Mouse (Mus musculus) liver, embryonic 12.5 days (tissue): Measurements from ENCODE around the gene Tmem163. TPM values are rescaled to one million over a fixed set of nuclear protein-coding genes. Genes with fewer than 3 reads are reported as not detected.
A peak's percentile ranks its signal among the peaks of the same experiment; 100 is the strongest.

Experiments
- ATAC-seq: fragments of 200-750 bp; cut with Nextera tagmentation; 2 replicates; pipeline ENCODE4 v1.8.0; 2017; ENCODE audit warnings: moderate number of reproducible peaks, mild to moderate bottlenecking, moderate library complexity
- H3K27ac ChIP-seq: fragments of 300-500 bp; sonication (generic); 2 replicates; pipeline ENCODE4 v1.5.1; 2016; ENCODE audit warnings: mild to moderate bottlenecking
- H3K27me3 ChIP-seq: fragments of 300-500 bp; sonication (generic); replicated peaks from 2 replicates; pipeline ENCODE4 v1.6.1; 2016; ENCODE audit warnings: mild to moderate bottlenecking, moderate library complexity
- H3K36me3 ChIP-seq: fragments of 300-500 bp; sonication (generic); 2 replicates; pipeline ENCODE4 v1.6.1; 2016; ENCODE audit warnings: mild to moderate bottlenecking, moderate library complexity
- H3K4me1 ChIP-seq: fragments of 300-500 bp; sonication (generic); 2 replicates; pipeline ENCODE4 v1.6.1; 2016
- H3K4me2 ChIP-seq: fragments of 300-500 bp; sonication (generic); 2 replicates; pipeline ENCODE4 v1.6.1; 2016; ENCODE audit warnings: mild to moderate bottlenecking, moderate library complexity
- H3K4me3 ChIP-seq: fragments of 300-500 bp; sonication (generic); 2 replicates; pipeline ENCODE4 v1.5.1; 2016; ENCODE audit warnings: mild to moderate bottlenecking, moderate library complexity
- H3K9ac ChIP-seq: fragments of 300-500 bp; sonication (generic); 2 replicates; pipeline ENCODE4 v1.6.1; 2016; ENCODE audit warnings: mild to moderate bottlenecking, moderate library complexity
- H3K9me3 ChIP-seq: fragments of 300-500 bp; sonication (generic); replicated peaks from 2 replicates; pipeline ENCODE4 v1.6.1; 2016; ENCODE audit warnings: mild to moderate bottlenecking, moderate library complexity
- WGBS: fragments of 180-500 bp; shearing (Covaris S2); methylation state at CpG from one replicate; pipeline ENCODE4 v1.1.7; 2016; ENCODE audit not compliant: insufficient replicate concordance; 5-methylcytosine and 5-hydroxymethylcytosine counted together
- polyA plus RNA-seq: library from polyadenylated mRNA; unstranded; fragments of >200 nt; fragmentation: Nextera tagmentation; extraction: Ambion mirVana; gene quantifications from 2 replicates; pipeline ENCODE4 v1.2.1, GENCODE M21; 2016

Gene Tmem163
- polyA plus RNA-seq, 1 experiment from 2014 or later = 1.3 TPM

GRCm38 (mm10) chr1:127676116-127676515 is 3.2 kb downstream of the Tmem163 start:
- peaks cover 16% of the 10 kb centered on the region for H3K4me1 ChIP-seq
- no peaks in the 10 kb centered on the region for H3K9me3 ChIP-seq
- no peak overlapping the region for H3K4me2 ChIP-seq
- H3K27ac ChIP-seq = no peak overlapping the region
- H3K27me3 ChIP-seq = peaks cover 74% of the 10 kb centered on the region
- H3K9ac ChIP-seq = no peak overlapping the region
- no peaks in the 10 kb centered on the region for H3K36me3 ChIP-seq
- WGBS = 43% methylated on average over 12 of the region's 12 CpGs
- no peak for ATAC-seq
- no peak overlapping the region for H3K4me3 ChIP-seq

- WGBS = 52% methylated on average over 1 of the region's 1 CpGs
- peaks cover 16% of the 10 kb centered on the region for H3K4me1 ChIP-seq
- ATAC-seq = no peak
- H3K27me3 ChIP-seq = peaks cover 68% of the 10 kb centered on the region
- H3K9me3 ChIP-seq = no peaks in the 10 kb centered on the region
- H3K9ac ChIP-seq = no peak overlapping the region
- no peak overlapping the region for H3K27ac ChIP-seq
- H3K4me3 ChIP-seq = no peak overlapping the region
- no peaks in the 10 kb centered on the region for H3K36me3 ChIP-seq
- H3K4me2 ChIP-seq = no peak overlapping the region
Measured at GRCm38 (mm10) chr1:127675253-127675652, 4.1 kb downstream of the Tmem163 start.

GRCm38 (mm10) chr1:127673221-127674050 is 5.9 kb downstream of the Tmem163 start:
- no peaks in the 10 kb centered on the region for H3K9me3 ChIP-seq
- ATAC-seq = no peak
- WGBS = 69% methylated on average over 10 of the region's 10 CpGs
- H3K27ac ChIP-seq = no peak overlapping the region
- H3K4me3 ChIP-seq = no peak overlapping the region
- H3K36me3 ChIP-seq = no peaks in the 10 kb centered on the region
- H3K4me2 ChIP-seq = no peak overlapping the region
- peaks cover 16% of the 10 kb centered on the region for H3K4me1 ChIP-seq
- H3K9ac ChIP-seq = no peak overlapping the region
- peaks cover 50% of the 10 kb centered on the region for H3K27me3 ChIP-seq

- Histone ChIP-seq H3K27me3 (no peaks in the 10 kb centered on the region), H3K36me3 (no peaks in the 10 kb centered on the region), H3K9me3 (no peaks in the 10 kb centered on the region), H3K9ac (no peak overlapping the region), H3K4me2 (no peak overlapping the region), H3K4me3 (no peak overlapping the region), H3K27ac (no peak overlapping the region), H3K4me1 (no peaks in the 10 kb centered on the region)
- no peak for ATAC-seq
- 68% methylated on average over 3 of the region's 3 CpGs for WGBS
Measured at GRCm38 (mm10) chr1:127668161-127668560, 11.2 kb downstream of the Tmem163 start.

GRCm38 (mm10) chr1:127667110-127667860 is 12.1 kb downstream of the Tmem163 start:
- H3K9ac ChIP-seq = no peak overlapping the region
- H3K4me1 ChIP-seq = peaks cover 6% of the 10 kb centered on the region
- H3K27ac ChIP-seq = no peak overlapping the region
- H3K4me3 ChIP-seq = no peak overlapping the region
- ATAC-seq = no peak
- no peaks in the 10 kb centered on the region for H3K36me3 ChIP-seq
- 68% methylated on average over 8 of the region's 8 CpGs for WGBS
- H3K27me3 ChIP-seq = no peaks in the 10 kb centered on the region
- no peaks in the 10 kb centered on the region for H3K9me3 ChIP-seq
- H3K4me2 ChIP-seq = no peak overlapping the region

GRCm38 (mm10) chr1:127666221-127666620 is 13.1 kb downstream of the Tmem163 start:
- Histone ChIP-seq H3K9me3 (no peaks in the 10 kb centered on the region), H3K4me2 (no peak overlapping the region), H3K9ac (no peak overlapping the region), H3K4me1 (peaks cover 16% of the 10 kb centered on the region), H3K36me3 (no peaks in the 10 kb centered on the region), H3K4me3 (no peak overlapping the region), H3K27me3 (no peaks in the 10 kb centered on the region), H3K27ac (no peak overlapping the region)
- WGBS = 61% methylated on average over 6 of the region's 6 CpGs
- no peak for ATAC-seq

GRCm38 (mm10) chr1:127662385-127663068 is 16.8 kb downstream of the Tmem163 start:
- Histone ChIP-seq H3K36me3 (no peaks in the 10 kb centered on the region), H3K9ac (no peak overlapping the region), H3K27me3 (no peaks in the 10 kb centered on the region), H3K27ac (0 out of 2 replicates have a peak overlapping the region, but pooled peaks have one; percentile 6), H3K4me2 (peak overlapping the region; percentile 16; the same call in 1 of the 2 replicates), H3K9me3 (no peaks in the 10 kb centered on the region), H3K4me1 (peaks cover 20% of the 10 kb centered on the region), H3K4me3 (no peak overlapping the region)
- ATAC-seq = peak; percentile 44
- WGBS = 17% methylated on average over 13 of the region's 13 CpGs

GRCm38 (mm10) chr1:127661118-127662012 is 18.0 kb downstream of the Tmem163 start:
- 27% methylated on average over 13 of the region's 13 CpGs for WGBS
- Histone ChIP-seq H3K4me1 (peaks cover 20% of the 10 kb centered on the region), H3K27ac (no peak overlapping the region), H3K4me2 (peak overlapping the region; percentile 31), H3K36me3 (no peaks in the 10 kb centered on the region), H3K9me3 (no peaks in the 10 kb centered on the region), H3K4me3 (no peak overlapping the region), H3K27me3 (no peaks in the 10 kb centered on the region), H3K9ac (no peak overlapping the region; the same call in 1 of the 2 replicates)
- ATAC-seq = peak; percentile 69

GRCm38 (mm10) chr1:127651564-127651963 is 27.8 kb downstream of the Tmem163 start:
- no peak overlapping the region for H3K9ac ChIP-seq
- WGBS = 61% methylated on average over 2 of the region's 2 CpGs
- ATAC-seq = no peak

GRCm38 (mm10) chr1:127642976-127643769 is 36.2 kb downstream of the Tmem163 start:
- Histone ChIP-seq H3K4me3 (no peak overlapping the region), H3K9ac (no peak overlapping the region), H3K27me3 (no peaks in the 10 kb centered on the region), H3K4me2 (no peak overlapping the region), H3K9me3 (no peaks in the 10 kb centered on the region), H3K36me3 (no peaks in the 10 kb centered on the region), H3K4me1 (no peaks in the 10 kb centered on the region), H3K27ac (no peak overlapping the region)
- no peak for ATAC-seq
- 68% methylated on average over 12 of the region's 12 CpGs for WGBS

More at GRCm38 (mm10) chr1:127651564-127651963, 27.8 kb downstream of the Tmem163 start:
- Histone ChIP-seq H3K4me3 (no peak overlapping the region), H3K27ac (no peak overlapping the region), H3K4me2 (no peak overlapping the region), H3K36me3 (no peaks in the 10 kb centered on the region), H3K4me1 (no peaks in the 10 kb centered on the region), H3K27me3 (no peaks in the 10 kb centered on the region), H3K9me3 (no peaks in the 10 kb centered on the region)
